Mouse (Mus musculus): ENCODE measurements around the gene Rnf114. TPM values are rescaled to one million over a fixed set of nuclear protein-coding genes. Genes with fewer than 3 reads are reported as not detected.

Rnf114 gene
- total and polyA plus RNA-seq, 3 experiments, result 40.8 to 50.4 (median 45.6) TPM

DNA sequence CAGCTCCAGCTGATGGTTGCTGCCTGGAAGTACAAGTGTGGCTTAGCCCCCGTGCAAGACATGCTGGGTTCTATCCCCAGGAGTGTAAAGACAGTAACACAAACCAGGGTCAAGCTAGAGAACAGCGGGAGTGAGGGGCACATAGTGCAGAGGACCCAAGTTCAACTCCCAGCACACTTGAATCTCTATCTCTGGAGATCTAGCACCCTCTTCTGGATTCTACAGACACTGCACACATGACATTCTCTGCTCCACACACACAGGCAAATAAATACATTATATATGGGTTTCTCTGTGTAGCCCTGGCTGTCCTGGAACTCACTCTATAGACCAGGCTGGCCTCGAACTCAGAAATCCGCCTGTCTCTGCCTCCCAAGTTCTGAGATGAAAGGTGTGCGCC is 20.5 kb downstream of the Rnf114 start:
- Histone ChIP-seq H3K27me3 (replicated peaks) (no peaks in the 10 kb centered on the region), H3K4me2 (ENCODE audit: insufficient read depth, low read depth, poor library complexity, severe bottlenecking) (no peak overlapping the region), H3K36me3 (replicated peaks in 1 of 2; ENCODE audit: control insufficient read depth in 1 of 2, insufficient read depth in 1 of 2, low read length in 1 of 2) (peaks cover 86 to 94% of the 10 kb centered on the region in 2 experiments), H3K4me3 (replicated peaks in 1 of 3; ENCODE audit: low read depth in 2 of 3, low read length in 2 of 3, poor library complexity in 1 of 3) (no peak overlapping the region), H3K27ac (ENCODE audit: insufficient read depth, low read depth) (no peak overlapping the region), H3K9ac (ENCODE audit: insufficient read depth, low read depth) (no peak overlapping the region), H3K9me3 (replicated peaks; ENCODE audit: low read length) (no peaks in the 10 kb centered on the region), H3K4me1 (ENCODE audit: control insufficient read depth in 1 of 2, insufficient read depth in 2 of 2) (peaks cover 0 to 34% of the 10 kb centered on the region in 2 experiments; a peak in 2 of 4 replicates), H3K79me2 (replicated peaks; ENCODE audit: control insufficient read depth, extremely low read depth, insufficient read depth, poor library complexity, severe bottlenecking) (peaks cover 16% of the 10 kb centered on the region)
- in situ Hi-C loops (cut with MboI; ENCODE audit: low pct_ligation_motif_present, low pct_unique_long_range_greater_than_20kb, low sequenced_read_pairs) (no loop called here), dilution Hi-C loops (cut with MboI; ENCODE audit: extremely low pct_ligation_motif_present, extremely low pct_unique_long_range_greater_than_20kb, low sequenced_read_pairs) (no loop called here)
- TF ChIP-seq RAD21 (IDR thresholded peaks at IDR 0.05; ENCODE audit: low read depth, low read length), result peak; percentile 62
- peak in 1 of 2 experiments; percentile 65; a peak in 3 of 4 replicates for TF ChIP-seq CTCF (conservative IDR thresholded peaks at IDR 0.05 in 1 of 2, IDR thresholded peaks at IDR 0.05 in 1 of 2; ENCODE audit: low read depth in 2 of 2, low read length in 2 of 2)
- TF ChIP-seq CHD1 (IDR thresholded peaks at IDR 0.05; ENCODE audit: low read depth, low read length), result no peak
- TF ChIP-seq SMC3 (IDR thresholded peaks at IDR 0.05; ENCODE audit: low read depth, low read length), result peak; percentile 28
- DNase-seq (ENCODE audit: extremely low read depth), result no peak

DNA sequence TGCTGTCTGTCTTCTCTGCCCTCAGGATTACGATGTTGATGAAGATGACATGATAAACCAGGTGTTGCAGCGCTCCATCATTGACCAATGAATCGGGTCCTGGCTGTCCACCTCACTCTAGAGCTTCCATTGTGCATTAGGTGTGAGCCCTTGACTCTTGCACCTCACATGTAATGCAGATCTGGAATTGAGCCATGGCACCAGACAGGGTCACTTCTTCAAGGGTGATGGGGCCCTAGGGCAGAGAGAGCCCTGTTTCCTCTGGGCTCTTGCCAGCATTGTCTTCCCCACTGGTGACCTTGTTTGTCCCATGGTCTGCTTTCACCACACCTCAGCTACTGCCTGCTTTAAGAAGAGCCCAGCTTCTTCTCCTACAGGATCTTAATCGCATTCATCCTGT is 22.2 kb downstream of the Rnf114 start:
- no peak for DNase-seq (ENCODE audit: extremely low read depth)
- H3K9me3 ChIP-seq (replicated peaks; ENCODE audit: low read length), result no peaks in the 10 kb centered on the region
- no peaks in the 10 kb centered on the region for H3K27me3 ChIP-seq (replicated peaks)
- no peak overlapping the region for H3K9ac ChIP-seq (ENCODE audit: insufficient read depth, low read depth)
- peaks cover 0 to 33% of the 10 kb centered on the region in 2 experiments; a peak in 2 of 4 replicates for H3K4me1 ChIP-seq (ENCODE audit: control insufficient read depth in 1 of 2, insufficient read depth in 2 of 2)
- H3K36me3 ChIP-seq (replicated peaks in 1 of 2; ENCODE audit: control insufficient read depth in 1 of 2, insufficient read depth in 1 of 2, low read length in 1 of 2), result peaks cover 77 to 90% of the 10 kb centered on the region in 2 experiments
- no peak overlapping the region for H3K4me3 ChIP-seq (replicated peaks in 1 of 3; ENCODE audit: low read depth in 2 of 3, low read length in 2 of 3, poor library complexity in 1 of 3)
- dilution Hi-C loops (cut with MboI; ENCODE audit: extremely low pct_ligation_motif_present, extremely low pct_unique_long_range_greater_than_20kb, low sequenced_read_pairs) (no loop called here), in situ Hi-C loops (cut with MboI; ENCODE audit: low pct_ligation_motif_present, low pct_unique_long_range_greater_than_20kb, low sequenced_read_pairs) (no loop called here)
- H3K27ac ChIP-seq (ENCODE audit: insufficient read depth, low read depth), result no peak overlapping the region
- no peak overlapping the region for H3K4me2 ChIP-seq (ENCODE audit: insufficient read depth, low read depth, poor library complexity, severe bottlenecking)
- TF ChIP-seq ZMIZ1 (IDR thresholded peaks at IDR 0.05; ENCODE audit: low read depth, low read length), result no peak
- TF ChIP-seq SIN3A (IDR thresholded peaks at IDR 0.05; ENCODE audit: low read length), result no peak
- no peak for TF ChIP-seq EP300 (IDR thresholded peaks at IDR 0.05; ENCODE audit: low read length)
- no peak for TF ChIP-seq MAFK (IDR thresholded peaks at IDR 0.05; ENCODE audit: insufficient replicate concordance, low read length)
- TF ChIP-seq CHD2 (IDR thresholded peaks at IDR 0.05; ENCODE audit: low read length), result no peak
- H3K79me2 ChIP-seq (replicated peaks; ENCODE audit: control insufficient read depth, extremely low read depth, insufficient read depth, poor library complexity, severe bottlenecking), result 0 out of 2 replicates have a peak, but pooled peaks cover 4% of the 10 kb centered on the region

GRCm38 (mm10) chr2:167515688-167516087 is 23.2 kb downstream of the Rnf114 start:
- Histone ChIP-seq H3K9me3 (replicated peaks; ENCODE audit: low read length) (no peaks in the 10 kb centered on the region), H3K4me2 (ENCODE audit: insufficient read depth, low read depth, poor library complexity, severe bottlenecking) (no peak overlapping the region), H3K4me1 (ENCODE audit: control insufficient read depth in 1 of 2, insufficient read depth in 2 of 2) (peaks cover 0 to 30% of the 10 kb centered on the region in 2 experiments; a peak in 2 of 4 replicates), H3K36me3 (replicated peaks in 1 of 2; ENCODE audit: control insufficient read depth in 1 of 2, insufficient read depth in 1 of 2, low read length in 1 of 2) (peaks cover 69 to 88% of the 10 kb centered on the region in 2 experiments), H3K27me3 (replicated peaks) (no peaks in the 10 kb centered on the region), H3K9ac (ENCODE audit: insufficient read depth, low read depth) (no peak overlapping the region), H3K4me3 (replicated peaks in 1 of 3; ENCODE audit: low read depth in 2 of 3, low read length in 2 of 3, poor library complexity in 1 of 3) (no peak overlapping the region), H3K27ac (ENCODE audit: insufficient read depth, low read depth) (no peak overlapping the region), H3K79me2 (replicated peaks; ENCODE audit: control insufficient read depth, extremely low read depth, insufficient read depth, poor library complexity, severe bottlenecking) (0 out of 2 replicates have a peak, but pooled peaks cover 4% of the 10 kb centered on the region)
- dilution Hi-C loops (cut with MboI; ENCODE audit: extremely low pct_ligation_motif_present, extremely low pct_unique_long_range_greater_than_20kb, low sequenced_read_pairs), result no loop called here
- TF ChIP-seq MAZ (IDR thresholded peaks at IDR 0.05; ENCODE audit: low read depth, low read length) (no peak), ZMIZ1 (IDR thresholded peaks at IDR 0.05; ENCODE audit: low read depth, low read length) (no peak), CTCF (conservative IDR thresholded peaks at IDR 0.05 in 1 of 2, IDR thresholded peaks at IDR 0.05 in 1 of 2; ENCODE audit: low read depth in 2 of 2, low read length in 2 of 2) (no peak), UBTF (IDR thresholded peaks at IDR 0.05; ENCODE audit: low read depth, low read length) (no peak), IRF4 (IDR thresholded peaks at IDR 0.05; ENCODE audit: low read depth, low read length) (no peak), ETS1 (conservative IDR thresholded peaks at IDR 0.05; ENCODE audit: low read depth, low read length) (no peak), SIN3A (IDR thresholded peaks at IDR 0.05; ENCODE audit: low read length) (no peak), NRF1 (IDR thresholded peaks at IDR 0.05; ENCODE audit: low read depth, low read length) (no peak), JUN (IDR thresholded peaks at IDR 0.05; ENCODE audit: insufficient read depth, low read depth, low read length) (no peak), KAT2A (IDR thresholded peaks at IDR 0.05; ENCODE audit: insufficient replicate concordance, low read length) (no peak), CHD1 (IDR thresholded peaks at IDR 0.05; ENCODE audit: low read depth, low read length) (no peak), TBP (conservative IDR thresholded peaks at IDR 0.05; ENCODE audit: low read depth, low read length) (no peak), JUND (conservative IDR thresholded peaks at IDR 0.05; ENCODE audit: low read depth, low read length) (no peak), SMC3 (IDR thresholded peaks at IDR 0.05; ENCODE audit: low read depth, low read length) (no peak), RCOR1 (conservative IDR thresholded peaks at IDR 0.05; ENCODE audit: low read depth, low read length) (no peak), RAD21 (IDR thresholded peaks at IDR 0.05; ENCODE audit: low read depth, low read length) (no peak), POLR2A (IDR thresholded peaks at IDR 0.05; ENCODE audit: low read depth, low read length) (no peak), ZC3H11A (IDR thresholded peaks at IDR 0.05; ENCODE audit: low read depth, low read length) (no peak), MAX (IDR thresholded peaks at IDR 0.05; ENCODE audit: low read length) (no peak), BHLHE40 (IDR thresholded peaks at IDR 0.05; ENCODE audit: low read depth, low read length) (no peak)
- no peak for DNase-seq (ENCODE audit: extremely low read depth)
- in situ Hi-C loops (cut with MboI; ENCODE audit: low pct_ligation_motif_present, low pct_unique_long_range_greater_than_20kb, low sequenced_read_pairs), result no loop called here
